Mouse (Mus musculus) stomach, embryonic 15.5 days (tissue): ENCODE measurements at regions not wholly inside any gene's neighbourhood (a gene's known extent, or its start where the extent isn't known, plus 50 kb on each side); places are given as distances from the start of the nearest gene placed in this dataset.

ENCODE experiments used
- ATAC-seq: fragments of 200-750 bp; cut with Nextera tagmentation; 2 replicates; pipeline ENCODE4 v1.8.0; 2017; ENCODE audit warnings: low read depth, moderate number of reproducible peaks, moderate TSS enrichment; ENCODE audit not compliant: insufficient read depth, low FRiP score
- H3K27ac ChIP-seq: fragments of 300-500 bp; sonication (generic); 2 replicates; pipeline ENCODE4 v1.5.1; 2015; ENCODE audit warnings: mild to moderate bottlenecking, inconsistent platforms
- H3K27me3 ChIP-seq: fragments of 300-500 bp; sonication (generic); replicated peaks from 2 replicates; pipeline ENCODE4 v1.6.1; 2015; ENCODE audit warnings: inconsistent platforms
- H3K36me3 ChIP-seq: fragments of 300-500 bp; sonication (generic); 2 replicates; pipeline ENCODE4 v1.6.1; 2015; ENCODE audit warnings: inconsistent platforms
- H3K4me1 ChIP-seq: fragments of 300-500 bp; sonication (generic); 2 replicates; pipeline ENCODE4 v1.6.1; 2015; ENCODE audit warnings: inconsistent platforms
- H3K4me2 ChIP-seq: fragments of 300-500 bp; sonication (generic); 2 replicates; pipeline ENCODE4 v1.6.1; 2015; ENCODE audit warnings: mild to moderate bottlenecking, inconsistent platforms
- H3K4me3 ChIP-seq: fragments of 300-500 bp; sonication (generic); replicated peaks from 2 replicates; pipeline ENCODE4 v1.5.1; 2015; ENCODE audit warnings: inconsistent platforms
- H3K9ac ChIP-seq: fragments of 300-500 bp; sonication (generic); 2 replicates; pipeline ENCODE4 v1.6.1; 2015; ENCODE audit warnings: inconsistent platforms
- H3K9me3 ChIP-seq: fragments of 300-500 bp; sonication (generic); 2 replicates; pipeline ENCODE4 v1.6.1; 2016; ENCODE audit warnings: inconsistent platforms
- WGBS: fragments of 180-500 bp; shearing (Covaris S2); methylation state at CpG from one replicate; pipeline ENCODE4 v1.1.7; 2015; 5-methylcytosine and 5-hydroxymethylcytosine counted together

- Histone ChIP-seq H3K9me3 (no peaks in the 10 kb centered on the region), H3K27me3 (no peaks in the 10 kb centered on the region), H3K27ac (no peak overlapping the region), H3K4me2 (no peak overlapping the region), H3K4me1 (no peaks in the 10 kb centered on the region), H3K4me3 (no peak overlapping the region), H3K9ac (no peak overlapping the region), H3K36me3 (no peaks in the 10 kb centered on the region)
- 77% methylated on average over 4 of the region's 4 CpGs for WGBS
- no peak for ATAC-seq
Observed at GRCm38 (mm10) chr4:47697071-47697470, 222.6 kb downstream of the Sec61b start.

GRCm38 (mm10) chr4:47698514-47698913 lies 224.1 kb downstream of the Sec61b start:
- Histone ChIP-seq H3K9me3 (no peaks in the 10 kb centered on the region), H3K4me1 (no peaks in the 10 kb centered on the region)

GRCm38 (mm10) chr4:47698926-47699325 lies 224.5 kb downstream of the Sec61b start:
- H3K4me3 ChIP-seq, result no peak overlapping the region
- H3K36me3 ChIP-seq, result no peaks in the 10 kb centered on the region
- no peak for ATAC-seq
- H3K27me3 ChIP-seq, result no peaks in the 10 kb centered on the region
- 66% methylated on average over 4 of the region's 4 CpGs for WGBS
- no peak overlapping the region for H3K9ac ChIP-seq
- no peaks in the 10 kb centered on the region for H3K9me3 ChIP-seq
- H3K27ac ChIP-seq, result no peak overlapping the region
- no peaks in the 10 kb centered on the region for H3K4me1 ChIP-seq
- no peak overlapping the region for H3K4me2 ChIP-seq

More at GRCm38 (mm10) chr4:47698514-47698913, 224.1 kb downstream of the Sec61b start:
- WGBS, result 51% methylated on average over 4 of the region's 4 CpGs
- no peaks in the 10 kb centered on the region for H3K36me3 ChIP-seq
- no peak overlapping the region for H3K4me3 ChIP-seq
- no peak overlapping the region for H3K27ac ChIP-seq
- no peak overlapping the region for H3K4me2 ChIP-seq
- no peaks in the 10 kb centered on the region for H3K27me3 ChIP-seq
- no peak for ATAC-seq
- H3K9ac ChIP-seq, result no peak overlapping the region

GRCm38 (mm10) chr4:47703501-47703900 lies 229.0 kb downstream of the Sec61b start:
- H3K4me1 ChIP-seq, result no peaks in the 10 kb centered on the region
- H3K27me3 ChIP-seq, result no peaks in the 10 kb centered on the region
- ATAC-seq, result no peak
- 68% methylated on average over 2 of the region's 2 CpGs for WGBS
- no peak overlapping the region for H3K9ac ChIP-seq
- H3K27ac ChIP-seq, result no peak overlapping the region
- H3K9me3 ChIP-seq, result no peaks in the 10 kb centered on the region
- no peak overlapping the region for H3K4me3 ChIP-seq
- no peaks in the 10 kb centered on the region for H3K36me3 ChIP-seq
- H3K4me2 ChIP-seq, result no peak overlapping the region

DNA sequence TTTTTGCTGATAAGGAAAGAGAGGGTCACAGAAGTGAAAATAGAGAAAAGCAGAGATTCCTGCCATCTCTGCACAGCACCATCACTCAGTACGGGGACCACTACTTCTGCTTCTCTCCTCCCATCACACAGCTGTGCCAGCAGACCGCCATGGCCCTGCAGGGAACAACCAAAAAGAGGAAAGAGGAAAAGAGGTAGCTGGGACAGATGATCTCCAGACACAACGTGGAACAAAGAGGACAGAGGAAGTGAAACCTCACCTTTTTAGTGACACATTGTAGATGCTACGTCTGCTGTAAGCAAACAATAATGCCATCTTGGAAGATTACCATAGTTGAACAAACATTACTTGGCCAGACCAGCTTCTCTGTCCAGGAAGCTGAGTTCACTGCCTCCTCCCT lies 230.1 kb downstream of the Sec61b start:
- WGBS, result 62% methylated on average over 4 of the region's 4 CpGs
- no peak overlapping the region for H3K4me2 ChIP-seq
- H3K9me3 ChIP-seq, result no peaks in the 10 kb centered on the region
- ATAC-seq, result no peak
- no peak overlapping the region for H3K4me3 ChIP-seq
- no peaks in the 10 kb centered on the region for H3K36me3 ChIP-seq
- no peak overlapping the region for H3K27ac ChIP-seq
- no peaks in the 10 kb centered on the region for H3K4me1 ChIP-seq
- no peak overlapping the region for H3K9ac ChIP-seq
- H3K27me3 ChIP-seq, result no peaks in the 10 kb centered on the region

- ATAC-seq, result no peak
- H3K27me3 ChIP-seq, result no peaks in the 10 kb centered on the region
- H3K4me3 ChIP-seq, result no peak overlapping the region
- no peak overlapping the region for H3K27ac ChIP-seq
- H3K9ac ChIP-seq, result no peak overlapping the region
- H3K36me3 ChIP-seq, result no peaks in the 10 kb centered on the region
- H3K9me3 ChIP-seq, result no peaks in the 10 kb centered on the region
- no peak overlapping the region for H3K4me2 ChIP-seq
- no peaks in the 10 kb centered on the region for H3K4me1 ChIP-seq
Observed at GRCm38 (mm10) chr4:47707966-47708365, 233.5 kb downstream of the Sec61b start.

GRCm38 (mm10) chr4:47713387-47713786 lies 238.9 kb downstream of the Sec61b start:
- no peak overlapping the region for H3K27ac ChIP-seq
- WGBS, result 68% methylated on average over 7 of the region's 7 CpGs
- H3K4me2 ChIP-seq, result no peak overlapping the region

GRCm38 (mm10) chr4:47724331-47725004 lies 250.0 kb downstream of the Sec61b start:
- H3K4me1 ChIP-seq, result 0 out of 2 replicates have a peak, but pooled peaks cover 2% of the 10 kb centered on the region
- H3K9me3 ChIP-seq, result no peaks in the 10 kb centered on the region
- no peaks in the 10 kb centered on the region for H3K27me3 ChIP-seq
- H3K9ac ChIP-seq, result no peak overlapping the region
- 18% methylated on average over 8 of the region's 8 CpGs for WGBS
- H3K36me3 ChIP-seq, result no peaks in the 10 kb centered on the region
- H3K27ac ChIP-seq, result no peak overlapping the region
- no peak for ATAC-seq
- no peak overlapping the region for H3K4me2 ChIP-seq
- H3K4me3 ChIP-seq, result no peak overlapping the region

More at GRCm38 (mm10) chr4:47713387-47713786, 238.9 kb downstream of the Sec61b start:
- H3K27me3 ChIP-seq, result no peaks in the 10 kb centered on the region
- no peak overlapping the region for H3K4me3 ChIP-seq
- no peak overlapping the region for H3K9ac ChIP-seq
- H3K9me3 ChIP-seq, result no peaks in the 10 kb centered on the region
- no peaks in the 10 kb centered on the region for H3K36me3 ChIP-seq
- H3K4me1 ChIP-seq, result no peaks in the 10 kb centered on the region
- ATAC-seq, result no peak

- Histone ChIP-seq H3K9me3 (no peaks in the 10 kb centered on the region), H3K4me3 (no peak overlapping the region), H3K4me2 (no peak overlapping the region), H3K4me1 (0 out of 2 replicates have a peak, but pooled peaks cover 2% of the 10 kb centered on the region), H3K9ac (no peak overlapping the region), H3K27me3 (no peaks in the 10 kb centered on the region), H3K27ac (no peak overlapping the region), H3K36me3 (no peaks in the 10 kb centered on the region)
- ATAC-seq, result no peak
- WGBS, result 38% methylated on average over 3 of the region's 3 CpGs
Observed at GRCm38 (mm10) chr4:47725005-47725340, 250.5 kb downstream of the Sec61b start.

GRCm38 (mm10) chr4:47746498-47747190 lies 272.2 kb downstream of the Sec61b start:
- no peaks in the 10 kb centered on the region for H3K36me3 ChIP-seq
- no peaks in the 10 kb centered on the region for H3K27me3 ChIP-seq
- H3K4me3 ChIP-seq, result no peak overlapping the region
- H3K4me1 ChIP-seq, result no peaks in the 10 kb centered on the region
- H3K9ac ChIP-seq, result no peak overlapping the region
- H3K27ac ChIP-seq, result no peak overlapping the region
- no peaks in the 10 kb centered on the region for H3K9me3 ChIP-seq
- no peak for ATAC-seq
- H3K4me2 ChIP-seq, result no peak overlapping the region
- 80% methylated on average over 8 of the region's 8 CpGs for WGBS

GRCm38 (mm10) chr4:47772230-47772920 lies 272.6 kb upstream of the Nr4a3 start:
- WGBS, result 66% methylated on average over 6 of the region's 6 CpGs
- H3K36me3 ChIP-seq, result no peaks in the 10 kb centered on the region
- no peak overlapping the region for H3K9ac ChIP-seq
- H3K4me1 ChIP-seq, result no peaks in the 10 kb centered on the region
- ATAC-seq, result no peak
- no peak overlapping the region for H3K4me2 ChIP-seq
- no peak overlapping the region for H3K27ac ChIP-seq
- H3K4me3 ChIP-seq, result no peak overlapping the region
- no peaks in the 10 kb centered on the region for H3K27me3 ChIP-seq
- no peaks in the 10 kb centered on the region for H3K9me3 ChIP-seq

DNA sequence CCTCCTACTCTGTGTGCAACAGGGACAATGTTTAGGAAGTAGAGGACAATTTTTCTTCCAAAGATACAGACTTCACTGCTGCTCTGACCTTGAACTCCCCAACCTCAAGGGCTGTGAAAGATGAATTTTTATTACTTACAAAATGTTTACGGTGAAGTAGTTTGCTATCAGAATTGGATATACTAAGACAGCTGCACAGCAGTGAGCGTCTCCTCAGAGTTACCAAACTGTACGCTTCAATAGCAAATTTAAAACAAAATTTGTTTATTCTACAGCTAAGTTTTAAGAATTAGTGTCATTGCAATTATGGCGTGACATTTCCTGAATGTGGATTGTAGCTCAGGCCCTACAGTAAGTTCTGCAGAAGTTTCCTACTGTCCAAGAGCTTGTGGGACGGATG lies 270.3 kb upstream of the Nr4a3 start:
- WGBS, result 51% methylated on average over 5 of the region's 5 CpGs
- H3K4me2 ChIP-seq, result no peak overlapping the region
- no peak overlapping the region for H3K27ac ChIP-seq
- no peak for ATAC-seq
- no peaks in the 10 kb centered on the region for H3K4me1 ChIP-seq
- H3K9ac ChIP-seq, result no peak overlapping the region
- no peak overlapping the region for H3K4me3 ChIP-seq
- H3K27me3 ChIP-seq, result no peaks in the 10 kb centered on the region
- H3K36me3 ChIP-seq, result no peaks in the 10 kb centered on the region
- no peaks in the 10 kb centered on the region for H3K9me3 ChIP-seq
